Mouse (Mus musculus): ENCODE measurements around the gene Arpin.

DNA sequence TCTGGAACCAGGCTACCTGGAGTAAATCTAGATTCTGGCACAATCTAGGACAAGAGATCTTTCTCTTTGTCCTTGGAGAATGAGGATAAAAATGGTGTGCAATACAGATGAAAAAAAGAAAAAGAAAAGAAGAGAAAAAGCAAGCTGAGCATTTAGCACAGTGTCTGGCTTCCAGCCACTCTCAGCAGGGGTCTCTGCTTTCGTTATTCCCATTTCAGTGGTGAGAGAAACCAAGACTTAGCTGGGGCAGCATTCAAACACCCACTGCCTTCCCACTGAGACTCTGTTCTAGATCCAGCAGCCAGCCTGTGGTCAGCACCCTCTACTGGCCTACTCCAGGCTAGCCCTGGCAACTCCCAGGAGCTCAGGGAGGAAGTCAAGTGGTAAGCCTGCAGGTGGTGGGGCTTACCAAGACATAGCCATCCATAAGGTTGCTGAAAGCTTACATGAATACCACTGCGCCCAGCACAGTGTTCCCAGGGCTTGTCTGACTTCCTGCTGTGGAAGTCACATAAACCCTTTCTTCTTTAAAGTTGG lies 6.6 kb downstream of the Arpin start:
- TF ChIP-seq HCFC1 (IDR thresholded peaks at IDR 0.05; ENCODE audit: borderline replicate concordance, insufficient read depth, low read length): no peak
- TF ChIP-seq MAFK (IDR thresholded peaks at IDR 0.05; ENCODE audit: insufficient read depth, low read depth, low read length): no peak
- TF ChIP-seq ZC3H11A (IDR thresholded peaks at IDR 0.05; ENCODE audit: borderline replicate concordance, low read depth, low read length): no peak
